Mouse (Mus musculus) intestine, embryonic 15.5 days (tissue): ENCODE data around the gene Asb17. TPM values are rescaled to one million over a fixed set of nuclear protein-coding genes. Genes with fewer than 3 reads are reported as not detected.
A peak's percentile ranks its signal among the peaks of the same experiment; 100 is the strongest.
"Not testable (repeated sequence)": the region's sequence is repeated elsewhere in the genome, so short reads cannot be mapped to it uniquely, and the experiment has no call there.

Source experiments
- ATAC-seq: fragments of 200-750 bp; cut with Nextera tagmentation; 2 replicates; pipeline ENCODE4 v1.8.0; 2017; ENCODE audit warnings: moderate TSS enrichment, moderate library complexity
- H3K27ac ChIP-seq: fragments of 300-500 bp; sonication (generic); 2 replicates; pipeline ENCODE4 v1.5.1; 2015; ENCODE audit warnings: mild to moderate bottlenecking, inconsistent platforms
- H3K27me3 ChIP-seq: fragments of 300-500 bp; sonication (generic); replicated peaks from 2 replicates; pipeline ENCODE4 v1.6.1; 2015; ENCODE audit warnings: inconsistent platforms
- H3K36me3 ChIP-seq: fragments of 300-500 bp; sonication (generic); 2 replicates; pipeline ENCODE4 v1.6.1; 2015; ENCODE audit warnings: inconsistent platforms
- H3K4me1 ChIP-seq: fragments of 300-500 bp; sonication (generic); replicated peaks from 2 replicates; pipeline ENCODE4 v1.6.1; 2015; ENCODE audit warnings: inconsistent platforms
- H3K4me2 ChIP-seq: fragments of 300-500 bp; sonication (generic); replicated peaks from 2 replicates; pipeline ENCODE4 v1.6.1; 2015; ENCODE audit warnings: mild to moderate bottlenecking, inconsistent platforms
- H3K4me3 ChIP-seq: fragments of 300-500 bp; sonication (generic); replicated peaks from 2 replicates; pipeline ENCODE4 v1.5.1; 2015; ENCODE audit warnings: inconsistent platforms
- H3K9ac ChIP-seq: fragments of 300-500 bp; sonication (generic); 2 replicates; pipeline ENCODE4 v1.6.1; 2015; ENCODE audit warnings: inconsistent platforms
- H3K9me3 ChIP-seq: fragments of 300-500 bp; sonication (generic); 2 replicates; pipeline ENCODE4 v1.6.1; 2016; ENCODE audit warnings: inconsistent platforms
- WGBS: fragments of 180-500 bp; shearing (Covaris S2); methylation state at CpG from one replicate; pipeline ENCODE4 v1.1.7; 2015; 5-methylcytosine and 5-hydroxymethylcytosine counted together
- polyA plus RNA-seq: library from polyadenylated mRNA; unstranded; fragments of >200 nt; fragmentation: Nextera tagmentation; extraction: Ambion mirVana; gene quantifications from 2 replicates; pipeline ENCODE4 v1.2.1, GENCODE M21; 2015

Gene Asb17
- polyA plus RNA-seq, 1 experiment from 2014 or later: not detected

DNA sequence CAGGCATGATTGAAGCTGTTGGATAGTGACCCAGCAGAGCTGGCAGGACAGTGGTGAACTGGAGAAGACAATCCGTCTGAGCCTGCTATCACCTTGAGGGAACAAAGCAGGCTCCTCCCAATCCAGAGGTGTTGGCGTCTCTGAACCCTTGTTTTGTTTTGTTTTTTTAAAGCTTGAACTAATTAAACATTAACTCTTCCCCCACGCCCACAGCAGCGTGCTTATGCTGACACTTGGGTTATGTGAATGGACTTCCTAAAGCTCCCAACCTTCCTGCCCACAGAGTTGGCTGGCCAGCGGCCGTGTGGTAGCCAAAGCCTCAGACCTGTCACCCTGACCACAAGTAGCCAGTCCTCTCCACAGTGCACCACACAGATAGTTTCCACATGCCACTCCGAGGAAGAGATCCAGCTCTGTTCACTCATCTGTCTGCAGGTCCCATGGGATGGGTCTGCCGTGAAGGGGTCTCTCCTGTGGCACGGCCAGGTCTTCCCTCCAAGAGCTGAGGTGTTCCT lies 26.6 kb upstream of the Asb17 start:
- no peak for ATAC-seq

DNA sequence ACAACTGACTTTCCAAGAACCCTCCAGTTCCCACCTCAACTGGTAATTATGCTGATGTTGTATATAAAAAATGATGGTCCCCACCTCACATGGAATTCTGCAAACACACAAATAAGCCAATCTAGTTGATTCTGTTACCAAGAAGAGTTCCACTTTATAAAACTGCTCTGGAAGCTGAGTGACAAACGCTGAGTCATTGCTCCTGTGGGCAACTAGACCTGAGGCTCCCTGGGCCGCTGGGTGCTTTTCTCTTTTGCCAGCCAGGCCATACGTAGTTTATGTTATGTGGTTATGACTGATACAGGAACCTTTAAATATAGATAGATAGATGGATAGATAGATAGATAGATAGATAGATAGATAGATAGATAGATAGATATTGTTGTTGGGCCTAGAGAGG lies 25.3 kb upstream of the Asb17 start:
- Histone ChIP-seq H3K27ac (no peak overlapping the region), H3K4me1 (peaks cover 3% of the 10 kb centered on the region; the same call in 1 of the 2 replicates), H3K36me3 (no peaks in the 10 kb centered on the region), H3K9me3 (no peaks in the 10 kb centered on the region), H3K4me3 (no peak overlapping the region), H3K4me2 (no peak overlapping the region), H3K9ac (no peak overlapping the region), H3K27me3 (no peaks in the 10 kb centered on the region)
- 93% methylated on average over 3 of the region's 3 CpGs for WGBS
- ATAC-seq: no peak

More for the DNA sequence above, 26.6 kb upstream of the Asb17 start:
- H3K4me3 ChIP-seq: no peak overlapping the region
- no peak overlapping the region for H3K4me2 ChIP-seq
- H3K4me1 ChIP-seq: 0 out of 2 replicates have a peak, but pooled peaks cover 3% of the 10 kb centered on the region
- H3K36me3 ChIP-seq: no peaks in the 10 kb centered on the region
- 76% methylated on average over 9 of the region's 9 CpGs for WGBS
- no peaks in the 10 kb centered on the region for H3K27me3 ChIP-seq
- H3K27ac ChIP-seq: no peak overlapping the region
- no peaks in the 10 kb centered on the region for H3K9me3 ChIP-seq
- H3K9ac ChIP-seq: no peak overlapping the region

GRCm38 (mm10) chr3:153819438-153819837 lies 24.6 kb upstream of the Asb17 start:
- Histone ChIP-seq H3K9ac (no peak overlapping the region), H3K4me2 (no peak overlapping the region), H3K4me3 (no peak overlapping the region), H3K4me1 (peaks cover 7% of the 10 kb centered on the region), H3K36me3 (no peaks in the 10 kb centered on the region), H3K27ac (no peak overlapping the region), H3K9me3 (no peaks in the 10 kb centered on the region), H3K27me3 (no peaks in the 10 kb centered on the region)
- no peak for ATAC-seq
- 87% methylated on average over 9 of the region's 9 CpGs for WGBS

- Histone ChIP-seq H3K27me3 (no peaks in the 10 kb centered on the region), H3K9ac (no peak overlapping the region), H3K27ac (no peak overlapping the region), H3K4me2 (no peak overlapping the region), H3K4me1 (peaks cover 4% of the 10 kb centered on the region), H3K4me3 (no peak overlapping the region), H3K9me3 (no peaks in the 10 kb centered on the region), H3K36me3 (no peaks in the 10 kb centered on the region)
- 54% methylated on average over 11 of the region's 11 CpGs for WGBS
- peak; percentile 60; the same call in 1 of the 2 replicates for ATAC-seq
These were observed 20.1 kb upstream of the Asb17 start for GRCm38 (mm10) chr3:153823671-153824515.

DNA sequence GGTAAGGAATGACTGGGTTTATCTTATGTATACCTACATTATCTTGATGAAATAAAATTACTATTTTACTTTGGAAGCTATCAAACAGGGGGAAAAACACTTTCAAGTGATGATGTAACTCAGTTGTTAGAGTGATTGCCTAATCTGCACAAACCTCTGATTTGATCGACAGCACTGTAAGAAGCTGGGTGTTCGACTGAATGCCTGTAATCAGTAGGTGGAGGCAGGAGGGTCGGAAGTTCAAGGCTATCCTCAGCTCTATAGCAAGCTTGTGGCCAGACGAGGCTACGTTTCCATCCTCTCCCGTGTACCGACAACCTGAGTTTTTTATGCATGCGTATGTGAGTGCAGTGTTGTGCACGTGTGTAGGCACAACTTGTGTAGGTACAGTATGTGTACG lies 18.8 kb upstream of the Asb17 start:
- Histone ChIP-seq H3K36me3 (no peaks in the 10 kb centered on the region), H3K4me3 (no peak overlapping the region), H3K4me1 (peaks cover 4% of the 10 kb centered on the region), H3K27me3 (no peaks in the 10 kb centered on the region), H3K9me3 (no peaks in the 10 kb centered on the region), H3K4me2 (no peak overlapping the region), H3K9ac (no peak overlapping the region), H3K27ac (no peak overlapping the region)
- WGBS: 83% methylated on average over 10 of the region's 10 CpGs
- peak; percentile 63 for ATAC-seq

GRCm38 (mm10) chr3:153826616-153827015 lies 17.4 kb upstream of the Asb17 start:
- no peak overlapping the region for H3K4me2 ChIP-seq
- H3K9ac ChIP-seq: no peak overlapping the region
- ATAC-seq: no peak
- WGBS: 36% methylated on average over 6 of the region's 6 CpGs
- H3K4me3 ChIP-seq: no peak overlapping the region
- H3K27ac ChIP-seq: no peak overlapping the region
- H3K27me3 ChIP-seq: no peaks in the 10 kb centered on the region
- H3K9me3 ChIP-seq: no peaks in the 10 kb centered on the region
- H3K36me3 ChIP-seq: no peaks in the 10 kb centered on the region
- peaks cover 4% of the 10 kb centered on the region for H3K4me1 ChIP-seq

- not testable (repeated sequence) for ATAC-seq, H3K9ac ChIP-seq, H3K9me3 ChIP-seq, H3K4me3 ChIP-seq, H3K27ac ChIP-seq, H3K4me2 ChIP-seq, H3K27me3 ChIP-seq, H3K36me3 ChIP-seq, H3K4me1 ChIP-seq
- 95% methylated on average over 3 of the region's 3 CpGs for WGBS
These were observed 14.2 kb upstream of the Asb17 start for GRCm38 (mm10) chr3:153829788-153830187.

DNA sequence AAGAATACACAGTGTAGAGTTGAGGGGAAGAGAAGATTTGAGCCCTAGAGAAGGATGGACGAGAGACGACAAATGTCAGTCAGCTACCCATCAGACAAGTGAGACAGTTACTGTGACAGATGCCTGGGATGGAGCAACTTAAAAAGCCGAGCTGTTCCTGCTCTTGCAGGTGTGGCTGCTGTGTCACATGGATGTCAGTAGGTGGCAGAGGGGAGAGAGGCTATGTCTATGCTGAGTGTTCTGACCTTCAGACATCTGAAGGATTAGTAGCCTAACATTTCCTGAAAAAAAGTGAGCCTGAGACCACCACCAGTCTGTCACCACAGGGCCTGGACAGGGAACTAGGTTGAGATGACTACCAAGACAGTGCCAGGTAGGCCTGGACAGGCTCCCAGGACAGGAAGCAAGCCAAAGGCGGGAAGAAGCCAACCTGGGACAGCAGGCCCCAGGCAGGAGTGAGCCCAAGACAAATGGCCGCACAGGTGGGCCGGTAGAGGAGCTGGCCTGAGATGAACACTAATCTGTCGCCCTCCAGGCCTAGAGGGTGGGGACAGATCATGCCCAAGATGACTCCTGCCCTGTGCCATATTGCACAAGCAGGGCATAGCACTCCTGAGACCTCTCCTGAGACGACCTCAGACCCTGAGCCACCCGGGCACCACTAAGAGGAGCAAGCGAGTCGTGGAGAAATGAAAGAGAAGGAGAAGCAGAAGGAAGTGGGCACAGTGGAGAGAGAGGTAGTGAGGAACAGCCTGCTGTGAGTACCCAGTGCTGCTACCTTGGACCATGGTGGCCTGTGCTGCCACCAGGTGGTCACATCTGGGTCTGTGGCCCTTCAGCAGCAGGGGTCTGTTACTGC lies 12.8 kb upstream of the Asb17 start:
- Histone ChIP-seq H3K4me1 (no peaks in the 10 kb centered on the region), H3K9me3 (no peaks in the 10 kb centered on the region), H3K36me3 (no peaks in the 10 kb centered on the region), H3K27me3 (no peaks in the 10 kb centered on the region), H3K9ac (no peak overlapping the region), H3K4me2 (no peak overlapping the region), H3K27ac (no peak overlapping the region), H3K4me3 (no peak overlapping the region)
- ATAC-seq: peak; percentile 73
- 71% methylated on average over 11 of the region's 11 CpGs for WGBS

DNA sequence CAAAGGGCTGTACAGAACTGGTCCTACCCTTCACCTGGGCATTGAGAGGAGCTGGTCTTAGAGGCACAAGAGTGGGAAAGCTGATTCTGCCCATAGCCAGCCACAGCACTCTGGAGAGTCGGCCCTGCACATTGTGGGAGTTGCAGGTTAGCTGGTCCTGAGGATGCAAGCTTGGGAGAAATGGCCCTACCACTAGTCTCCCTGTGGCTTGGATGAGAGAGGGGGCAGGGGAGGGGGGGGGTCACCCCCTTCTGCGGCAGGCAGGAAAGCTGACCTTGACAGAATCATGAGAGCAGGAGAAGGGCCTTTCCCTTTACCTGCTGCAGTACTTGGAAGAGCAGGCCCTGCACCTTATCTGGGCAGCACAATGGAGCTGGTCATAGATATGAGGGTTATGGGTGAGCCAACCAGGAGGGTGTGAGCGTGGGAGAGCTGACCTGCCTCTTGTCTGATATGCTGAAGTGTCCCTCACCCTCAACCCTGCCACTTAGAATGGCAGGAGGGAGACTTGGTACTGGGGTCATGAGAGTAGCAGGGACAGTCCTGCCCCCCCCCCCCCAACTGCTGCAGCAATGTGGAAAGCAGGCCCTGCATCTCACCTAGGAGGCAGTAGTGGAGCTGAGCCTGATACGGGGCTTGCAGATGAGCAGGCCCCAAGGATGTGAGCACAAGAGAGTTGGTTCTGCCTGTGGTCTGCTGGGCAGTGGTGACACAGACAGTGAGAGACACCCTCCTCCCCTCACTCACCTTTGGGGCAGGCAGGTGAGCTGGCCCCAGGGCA lies 11.9 kb upstream of the Asb17 start:
- no peaks in the 10 kb centered on the region for H3K4me1 ChIP-seq
- WGBS: 75% methylated on average over 4 of the region's 4 CpGs
- no peak overlapping the region for H3K27ac ChIP-seq
- no peak overlapping the region for H3K4me3 ChIP-seq
- no peaks in the 10 kb centered on the region for H3K27me3 ChIP-seq
- H3K9ac ChIP-seq: no peak overlapping the region
- no peaks in the 10 kb centered on the region for H3K9me3 ChIP-seq
- ATAC-seq: peak; percentile 57; the same call in 1 of the 2 replicates
- H3K4me2 ChIP-seq: no peak overlapping the region
- no peaks in the 10 kb centered on the region for H3K36me3 ChIP-seq

- no peak overlapping the region for H3K9ac ChIP-seq
- no peak overlapping the region for H3K4me2 ChIP-seq
- no peak for ATAC-seq
- no peaks in the 10 kb centered on the region for H3K36me3 ChIP-seq
- 74% methylated on average over 6 of the region's 6 CpGs for WGBS
- H3K27ac ChIP-seq: no peak overlapping the region
- no peaks in the 10 kb centered on the region for H3K9me3 ChIP-seq
- no peaks in the 10 kb centered on the region for H3K4me1 ChIP-seq
- no peaks in the 10 kb centered on the region for H3K27me3 ChIP-seq
- H3K4me3 ChIP-seq: no peak overlapping the region
These were observed 11.4 kb upstream of the Asb17 start for GRCm38 (mm10) chr3:153832654-153832945.

- no peak overlapping the region for H3K9ac ChIP-seq
- H3K4me2 ChIP-seq: no peak overlapping the region
- no peak for ATAC-seq
- H3K27me3 ChIP-seq: no peaks in the 10 kb centered on the region
- H3K36me3 ChIP-seq: no peaks in the 10 kb centered on the region
- no peaks in the 10 kb centered on the region for H3K4me1 ChIP-seq
- no peak overlapping the region for H3K27ac ChIP-seq
- H3K9me3 ChIP-seq: no peaks in the 10 kb centered on the region
- H3K4me3 ChIP-seq: no peak overlapping the region
- WGBS: 86% methylated on average over 4 of the region's 4 CpGs
These were observed 9.9 kb upstream of the Asb17 start for GRCm38 (mm10) chr3:153834071-153834470.
